Mouse (Mus musculus): ENCODE measurements around the gene Setd1a.

Setd1a gene

DNA sequence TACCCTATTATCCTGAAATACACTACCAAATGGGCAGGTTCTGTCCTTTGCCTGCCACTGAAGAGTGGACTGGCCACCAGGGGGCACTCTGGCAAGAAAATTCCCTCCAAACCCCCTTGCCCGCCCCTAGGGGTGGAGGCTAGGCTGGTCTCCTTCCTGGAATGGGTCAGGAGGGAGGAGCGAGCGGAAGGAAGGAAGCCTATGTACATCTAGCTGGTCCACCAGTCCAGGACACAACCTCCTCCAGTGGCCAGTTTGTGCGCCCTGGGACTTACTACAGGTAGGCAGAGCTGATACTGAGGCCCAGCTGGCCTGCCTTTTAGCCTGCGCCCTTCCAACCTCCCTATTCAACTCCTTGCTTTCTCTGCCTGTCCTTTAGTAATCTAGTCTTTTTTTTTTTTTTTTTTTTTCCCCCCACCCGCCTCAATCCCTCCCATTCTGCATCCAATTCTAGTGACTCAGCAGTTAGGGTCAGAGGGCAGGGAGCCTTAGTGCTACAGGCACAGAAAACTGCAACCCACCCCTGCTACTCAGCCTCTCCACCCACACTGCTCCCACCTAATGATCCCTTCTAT is 24.1 kb downstream of the Setd1a start, which contains the start of gene Hsd3b7:
Gene Hsd3b7 (plus strand): TSS at position 170 of the 575 bp plus-strand sequence.
- peak; percentile 82 for DNase-seq (ENCODE audit: low read depth)

DNA sequence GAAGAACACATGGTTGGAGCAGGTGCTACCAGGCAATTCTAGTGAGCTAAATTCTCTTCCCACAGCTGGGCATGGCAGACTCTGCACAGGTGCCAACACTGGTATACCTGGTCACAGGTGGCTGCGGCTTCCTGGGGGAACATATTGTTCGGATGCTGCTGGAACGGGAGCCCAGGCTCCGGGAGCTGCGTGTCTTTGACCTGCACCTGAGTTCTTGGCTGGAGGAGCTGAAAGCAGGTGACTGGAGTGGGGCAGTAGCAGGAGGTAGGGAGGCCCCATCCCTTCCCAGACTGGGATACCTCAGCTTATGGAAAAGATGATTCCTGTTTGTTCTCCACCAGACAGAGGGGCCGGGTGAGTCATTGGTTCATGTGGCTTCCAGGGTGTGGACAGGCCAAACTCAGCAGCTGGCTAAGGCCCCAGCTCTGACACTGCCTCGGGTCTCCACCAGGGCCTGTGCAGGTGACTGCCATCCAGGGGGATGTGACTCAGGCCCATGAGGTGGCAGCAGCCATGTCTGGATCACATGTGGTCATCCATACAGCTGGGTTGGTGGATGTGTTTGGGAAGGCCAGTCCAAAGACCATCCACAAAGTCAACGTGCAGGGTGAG is 24.6 kb downstream of the Setd1a start:
- DNase-seq (ENCODE audit: low read depth), result no peak

- DNase-seq (ENCODE audit: low read depth), result no peak
These were observed 25.8 kb downstream of the Setd1a start for GRCm38 (mm10) chr7:127802313-127802712.

- DNase-seq (ENCODE audit: low read depth), result no peak
These were observed 32.4 kb downstream of the Setd1a start for GRCm38 (mm10) chr7:127808821-127809220.

DNA sequence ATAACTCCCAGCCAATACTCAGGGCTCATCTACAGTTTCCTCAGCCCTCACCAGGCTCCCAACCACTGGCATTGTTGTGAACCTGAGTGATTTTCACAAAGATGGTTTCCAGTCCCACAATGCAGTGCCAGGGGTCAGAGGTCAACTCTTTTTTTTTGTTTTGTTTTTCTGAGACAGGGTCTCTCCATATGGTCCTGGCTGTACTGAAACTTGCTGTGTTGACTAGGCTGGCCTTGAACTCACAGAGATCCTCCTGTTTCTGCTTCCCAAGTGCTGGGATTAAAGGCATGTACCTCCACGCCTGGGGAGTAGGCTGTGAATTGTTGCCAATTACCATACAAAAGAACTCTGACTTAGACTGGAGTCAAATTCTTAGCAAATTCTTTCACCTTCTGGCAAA is 33.4 kb downstream of the Setd1a start:
- DNase-seq (ENCODE audit: low read depth), result no peak

DNA sequence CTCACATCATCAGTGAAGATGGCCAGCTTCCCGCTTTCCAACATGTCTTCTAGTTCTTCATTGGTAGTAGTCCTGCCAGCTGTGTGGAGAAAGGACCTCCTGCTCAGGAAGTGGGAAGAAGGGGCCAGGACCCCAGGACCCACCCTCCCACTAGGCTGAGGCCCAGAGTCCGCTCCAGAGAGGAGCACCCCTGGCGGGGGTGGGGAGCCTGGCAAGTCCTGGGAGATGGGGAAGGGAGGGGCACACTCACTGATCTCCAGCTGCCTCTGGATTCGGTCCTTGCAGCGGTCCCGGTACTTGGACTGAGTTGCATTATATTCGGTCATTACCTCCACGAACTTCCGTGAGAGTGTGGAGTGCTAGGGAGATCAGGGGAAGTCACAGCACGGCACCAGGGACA is 34.2 kb downstream of the Setd1a start:
- no peak for DNase-seq (ENCODE audit: low read depth)

DNA sequence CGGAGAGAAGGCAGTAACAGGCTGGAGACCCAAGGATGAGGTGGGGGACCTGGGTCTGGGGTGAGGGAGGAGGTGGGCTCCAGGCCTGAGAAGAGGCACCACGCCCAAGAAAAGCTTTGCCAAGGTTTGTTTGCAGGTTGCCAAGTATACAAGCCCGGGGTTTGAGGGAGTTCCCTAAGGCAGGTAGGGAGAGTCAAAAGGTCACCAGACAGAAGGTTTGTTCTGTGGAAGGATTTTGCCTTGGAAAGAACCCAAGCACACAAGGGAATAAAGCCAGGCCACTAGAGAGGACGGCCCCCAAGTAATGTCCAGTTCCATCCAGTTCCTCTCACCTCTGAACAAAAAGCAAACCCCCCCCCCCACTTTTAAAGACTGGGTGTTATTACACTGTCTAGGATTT is 34.8 kb downstream of the Setd1a start:
- no peak for DNase-seq (ENCODE audit: low read depth)

DNA sequence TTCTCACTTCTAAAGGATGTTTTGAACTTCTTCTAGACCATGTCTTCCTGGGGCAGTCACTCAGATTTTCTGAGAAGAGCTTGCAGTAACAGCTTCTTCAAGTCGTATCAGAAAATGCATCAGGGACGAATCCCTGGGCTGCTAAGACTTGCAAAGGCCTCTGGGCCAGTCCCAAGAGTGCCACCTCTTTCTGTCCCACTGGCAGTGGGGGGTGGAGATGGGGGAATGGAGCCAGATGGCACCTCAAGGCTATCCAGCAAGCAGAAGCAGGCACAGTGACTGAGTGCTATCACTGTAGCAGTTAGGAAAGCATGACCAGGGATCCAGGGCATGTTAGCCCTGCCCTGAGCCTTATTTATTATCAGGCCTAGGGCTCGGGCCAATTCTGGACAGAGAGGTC is 35.8 kb downstream of the Setd1a start:
- no peak for DNase-seq (ENCODE audit: low read depth)

- DNase-seq (ENCODE audit: low read depth), result no peak
These were observed 37.4 kb downstream of the Setd1a start for GRCm38 (mm10) chr7:127813821-127814220.

DNA sequence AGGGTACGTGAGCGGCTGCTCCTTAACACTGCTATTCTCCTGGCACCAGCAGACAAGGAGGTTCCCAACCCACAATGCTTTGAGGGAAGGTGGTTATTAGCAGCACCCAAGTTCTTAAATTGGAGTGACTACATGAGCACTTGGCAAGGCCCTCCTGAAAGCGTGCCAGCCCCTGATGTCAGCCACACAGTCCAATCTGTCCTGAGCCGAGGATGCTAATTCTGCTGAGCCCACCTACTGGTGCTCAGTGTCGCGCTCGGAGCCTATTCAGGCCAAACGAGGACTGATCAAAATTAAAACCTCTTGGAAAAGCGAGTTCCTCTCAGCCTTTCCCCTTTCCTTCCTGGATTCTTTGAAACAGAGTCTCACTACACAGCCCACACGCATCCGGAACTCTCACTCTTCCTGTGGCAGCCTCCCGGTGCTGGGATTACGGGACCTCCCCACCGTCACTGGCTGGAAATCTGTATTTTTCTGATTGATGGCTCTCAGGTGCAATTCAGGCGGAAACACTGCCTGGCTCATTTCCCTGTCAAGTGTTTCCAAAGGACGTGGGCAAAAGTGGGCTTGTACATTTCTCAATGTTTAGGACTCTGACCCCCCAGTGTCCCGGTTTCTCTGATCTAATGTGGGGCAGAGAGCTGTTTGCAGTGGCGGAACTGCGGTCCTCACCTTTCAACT is 37.9 kb downstream of the Setd1a start:
- no peak for DNase-seq (ENCODE audit: low read depth)

DNA sequence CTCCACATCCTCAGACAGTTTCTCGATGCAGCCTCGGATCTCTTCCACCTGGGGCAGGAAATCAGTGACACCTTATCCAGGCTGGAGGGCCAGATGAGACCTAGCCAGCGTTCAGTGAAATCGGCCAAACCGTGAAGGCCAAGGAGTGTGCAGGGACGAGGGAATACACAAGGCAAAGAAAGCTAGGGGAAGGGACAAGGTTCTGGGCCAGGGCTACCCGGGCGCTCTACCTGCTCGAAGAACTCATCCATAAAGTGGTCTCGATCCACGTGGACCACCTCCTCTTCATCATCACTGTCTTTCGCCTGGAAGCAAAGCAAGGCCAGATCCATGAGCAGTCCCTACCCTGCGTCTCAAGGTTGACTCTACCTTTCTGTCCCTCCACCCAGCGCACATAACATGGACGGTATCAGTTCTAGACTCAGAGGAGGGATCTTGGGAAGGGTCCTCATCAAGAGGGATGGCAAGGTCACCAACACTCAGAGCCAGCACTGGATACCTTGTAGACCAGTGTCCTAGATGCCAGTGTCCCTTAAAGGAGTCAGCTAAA is 38.7 kb downstream of the Setd1a start:
- no peak for DNase-seq (ENCODE audit: low read depth)

- no peak for DNase-seq (ENCODE audit: low read depth)
These were observed 39.7 kb downstream of the Setd1a start for GRCm38 (mm10) chr7:127815954-127816821.

GRCm38 (mm10) chr7:127817053-127817452 is 40.6 kb downstream of the Setd1a start:
- DNase-seq (ENCODE audit: low read depth), result no peak

- DNase-seq (ENCODE audit: low read depth), result no peak
These were observed 41.3 kb downstream of the Setd1a start for GRCm38 (mm10) chr7:127817776-127818175.

DNA sequence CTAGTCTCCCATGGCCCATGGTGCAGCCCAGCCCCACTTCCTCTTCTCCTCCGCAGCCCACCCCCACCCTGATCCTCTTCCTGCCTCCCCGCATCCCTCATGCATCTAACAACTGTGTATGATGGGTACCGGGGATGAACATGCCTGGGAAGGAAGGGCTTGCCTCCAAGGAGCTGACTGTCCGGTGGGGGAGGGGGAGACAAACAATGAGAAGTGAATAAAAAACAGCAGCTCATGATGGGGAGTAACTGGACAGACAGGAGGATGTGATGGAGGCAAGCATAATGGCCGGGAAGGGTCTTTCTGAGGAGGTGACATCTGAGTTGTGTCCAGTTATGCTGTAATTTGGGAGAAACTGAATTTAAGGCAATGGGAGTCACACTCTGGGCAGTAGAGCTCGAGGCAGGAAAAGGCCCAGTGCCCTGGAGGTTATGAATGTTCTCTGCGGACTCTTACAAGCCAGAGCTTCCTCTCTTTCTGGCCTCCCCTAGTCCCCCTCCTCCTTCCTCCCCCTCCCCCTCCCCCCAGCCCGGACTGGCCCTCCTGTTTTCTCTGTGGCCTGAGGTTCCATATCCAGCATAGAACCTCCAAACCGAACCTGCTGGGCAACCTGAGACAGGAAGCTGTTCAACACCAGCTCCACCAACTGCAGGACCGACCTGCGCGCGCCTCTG is 44.5 kb downstream of the Setd1a start:
- DNase-seq (ENCODE audit: low read depth), result no peak

DNA sequence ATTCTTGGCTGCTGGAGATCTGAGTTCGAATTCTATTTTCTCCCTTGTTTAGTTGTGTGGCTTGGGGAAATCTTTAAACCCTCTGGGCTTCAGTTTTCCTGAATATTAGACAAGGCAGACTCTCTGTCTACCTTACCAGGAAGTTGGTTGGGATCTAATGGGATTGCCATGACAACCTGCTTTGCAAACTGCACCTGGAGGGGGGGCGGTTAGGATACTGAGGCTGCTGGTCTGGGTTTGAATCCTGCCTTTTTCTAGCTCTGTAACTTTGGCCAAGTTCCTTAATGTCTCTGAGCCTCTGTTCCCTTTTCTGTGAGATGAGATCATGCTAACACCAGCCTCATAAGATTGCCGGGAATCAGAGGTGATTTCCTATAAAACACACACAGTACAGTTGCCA is 46.0 kb downstream of the Setd1a start:
- DNase-seq (ENCODE audit: low read depth), result no peak

- no peak for DNase-seq (ENCODE audit: low read depth)
These were observed 47.0 kb downstream of the Setd1a start for GRCm38 (mm10) chr7:127823236-127824171.

GRCm38 (mm10) chr7:127824176-127824871 is 47.9 kb downstream of the Setd1a start, which contains the start of the genes Stx4a and Stx1b:
TSS of gene Stx4a (plus strand) at chr7:127824294.
TSS of gene Stx1b (minus strand) at chr7:127824549.
- DNase-seq (ENCODE audit: low read depth), result no peak

- no peak for DNase-seq (ENCODE audit: low read depth)
These were observed 59.1 kb downstream of the Setd1a start for GRCm38 (mm10) chr7:127835550-127835949.

- no peak for DNase-seq (ENCODE audit: low read depth)
These were observed 61.0 kb downstream of the Setd1a start for GRCm38 (mm10) chr7:127837473-127837872.

Data from c-Kit-positive CD71-negative TER-119-negative erythroid progenitor cells, embryonic 14.5 days (primary cell).